ENCODE assay signal across 7 mouse cellular contexts in the genomic region with DNA sequence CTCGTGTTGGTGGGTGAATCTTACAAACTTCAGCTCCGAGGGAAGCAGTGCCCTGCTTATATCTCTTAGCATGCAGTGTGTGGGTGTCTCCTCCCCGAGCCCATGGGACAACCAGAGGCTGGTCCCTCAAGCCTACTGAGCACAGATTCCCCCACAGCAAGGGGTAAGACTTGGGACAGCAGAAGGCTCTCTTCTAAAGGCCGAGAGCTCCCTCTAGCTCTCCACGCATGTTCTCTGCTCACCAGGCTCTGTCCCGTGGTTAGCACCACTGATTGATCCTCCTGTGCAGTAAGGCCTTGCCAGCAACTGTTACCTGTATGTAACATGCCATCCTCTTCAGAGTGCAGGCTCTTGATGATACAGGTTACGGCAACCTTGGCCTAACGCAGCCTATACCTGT. TPM values are rescaled to one million over a fixed set of nuclear protein-coding genes. Genes with fewer than 3 reads are reported as not detected.
DNase-seq lines count a peak whose midpoint lies in the region; ATAC-seq and TF ChIP-seq lines count a peak whose summit lies in the region.

No protein-coding gene starts in this region.

- no peak for TF ChIP-seq CTCF in Patski (IDR thresholded peaks at IDR 0.05)

- CTCF ChIA-PET in Patski (lab: Charles Lee) = interaction anchor here (0.6 to 4.3 kb wide), 14 partner anchors 20 to 296 kb away, joined by 3 to 46 read pairs (median 4); partner anchors contain the start of gene Ascl5

- in situ Hi-C loops in Patski (cut with MboI; ENCODE audit: low pct_unique_long_range_greater_than_20kb) = loop anchor here (10.0 kb wide), 1 partner anchor 53 kb away; no protein-coding TSS in a partner anchor

- H3K27me3 ChIP-seq in heart, embryonic 10.5 days (ENCODE audit: insufficient read depth, poor library complexity, severe bottlenecking) = peaks cover 14% of the 10 kb centered on the region; the same call in 1 of the 2 replicates
- no peaks in the 10 kb centered on the region for H3K27me3 ChIP-seq in lung, embryonic 16.5 days (ENCODE audit: control insufficient read depth, insufficient read depth, low read depth, low read length)
- no peaks in the 10 kb centered on the region for H3K27me3 ChIP-seq in Patski

- WGBS in heart, embryonic 10.5 days = 66% methylated on average over 8 of the region's 8 CpGs
- WGBS in lung, embryonic 16.5 days = 62% methylated on average over 8 of the region's 8 CpGs

- no peaks in the 10 kb centered on the region for H3K9me3 ChIP-seq in heart, embryonic 10.5 days
- no peaks in the 10 kb centered on the region for H3K9me3 ChIP-seq in lung, embryonic 16.5 days (ENCODE audit: control insufficient read depth, low read length)

- H3K4me3 ChIP-seq in heart, embryonic 10.5 days = no peak overlapping the region
- no peak overlapping the region for H3K4me3 ChIP-seq in lung, embryonic 16.5 days (ENCODE audit: low read length)

- no peak overlapping the region for H3K9ac ChIP-seq in lung, embryonic 16.5 days (ENCODE audit: low read length)

- peaks cover 20% of the 10 kb centered on the region for H3K4me1 ChIP-seq in heart, embryonic 10.5 days
- H3K4me1 ChIP-seq in lung, embryonic 16.5 days (replicated peaks; ENCODE audit: control insufficient read depth, insufficient read depth, low read length) = no peaks in the 10 kb centered on the region

- POLR2A ChIA-PET in Patski (lab: Charles Lee) = no interaction called here

- no peak overlapping the region for H3K4me2 ChIP-seq in lung, embryonic 16.5 days (ENCODE audit: low read depth, low read length)

- peaks cover 39% of the 10 kb centered on the region for H3K36me3 ChIP-seq in heart, embryonic 10.5 days
- H3K36me3 ChIP-seq in lung, embryonic 16.5 days (ENCODE audit: control insufficient read depth, insufficient read depth, low read length) = no peaks in the 10 kb centered on the region

- peak; percentile 11 for DNase-seq in heart, adult 8-10 months (ENCODE audit: low spot score)
- no peak for DNase-seq in heart, embryonic 10.5 days (ENCODE audit: low spot score)
- no peak for DNase-seq in lung, postnatal 36 days
- DNase-seq in Patski (ENCODE audit: low read depth, low spot score) = peak; percentile 4
- peak; percentile 43 for DNase-seq in lung, postnatal 10 days
- DNase-seq in T-cell, adult 2 months (ENCODE audit: low spot score) = no peak

- no peak overlapping the region for H3K27ac ChIP-seq in heart, embryonic 10.5 days
- no peak overlapping the region for H3K27ac ChIP-seq in lung, embryonic 16.5 days (ENCODE audit: low read length)

- peak; percentile 53; the same call in 1 of the 2 replicates for ATAC-seq in lung, embryonic 16.5 days (ENCODE audit: low read depth)
- no peak for ATAC-seq in Patski

RNA-seq across cellular contexts. Expression of gene Kif21b, which starts 36.5 kb away (rescaled TPM):
- 1 to 10 TPM in 1 of 4 experiments, under 1 TPM in 3; 0.57 to 1.3 (median 0.67) TPM for total RNA-seq in heart, adult 8-10 months (2022)
- 4.6 and 5.4 TPM in 2 replicates for polyA plus RNA-seq in heart, embryonic 10.5 days (2016; fragmentation: Nextera tagmentation; extraction: Ambion mirVana)
- 2.2 and 2.6 TPM in 2 replicates for polyA plus RNA-seq in lung, embryonic 16.5 days (2015; fragmentation: Nextera tagmentation; extraction: Ambion mirVana)
- polyA plus RNA-seq in Patski (2021) = 2.4 TPM

RNA-seq across cellular contexts. Expression of gene Mroh3, which starts 45.0 kb away (rescaled TPM):
- not detected for total RNA-seq in heart, adult 8-10 months (2022)
- 0.11 TPM in 1 of 2 replicates, not detected in the other for polyA plus RNA-seq in heart, embryonic 10.5 days (2016; fragmentation: Nextera tagmentation; extraction: Ambion mirVana)
- 0.24 TPM in 1 of 2 replicates, not detected in the other for polyA plus RNA-seq in lung, embryonic 16.5 days (2015; fragmentation: Nextera tagmentation; extraction: Ambion mirVana)
- polyA plus RNA-seq in Patski (2021) = 0.91 TPM

Comparison
In these comparisons a context has a peak if more than half of its experiments do, and no peak if none do; other contexts are left out.
1. DNase-seq: peak in heart, adult 8-10 months (single experiment), Patski (single experiment) and lung, postnatal 10 days (single experiment); none in heart, embryonic 10.5 days (single experiment), lung, postnatal 36 days (single experiment) and T-cell, adult 2 months (single experiment).